Mouse (Mus musculus) small intestine, adult 2 months (tissue): ENCODE results near the gene Nat8f3.
"Not testable (repeated sequence)": the region's sequence is repeated elsewhere in the genome, so short reads cannot be mapped to it uniquely, and the experiment has no call there.

Experiments used
- CTCF ChIP-seq: fragments of 200-500 bp; IDR thresholded peaks from 2 replicates; pipeline ENCODE4 v1.5.1; 2012; ENCODE audit warnings: low read depth, mild to moderate bottlenecking, control low read depth, inconsistent platforms, low read length, moderate library complexity, mixed read lengths; ENCODE audit not compliant: insufficient replicate concordance, insufficient read length; ENCODE audit errors: extremely low read depth
- POLR2A ChIP-seq: fragments of 200-500 bp; IDR thresholded peaks from 2 replicates; pipeline ENCODE4 v1.6.1; 2012; ENCODE audit warnings: low read depth, mild to moderate bottlenecking, control low read depth, inconsistent platforms, low read length, moderate library complexity

DNA sequence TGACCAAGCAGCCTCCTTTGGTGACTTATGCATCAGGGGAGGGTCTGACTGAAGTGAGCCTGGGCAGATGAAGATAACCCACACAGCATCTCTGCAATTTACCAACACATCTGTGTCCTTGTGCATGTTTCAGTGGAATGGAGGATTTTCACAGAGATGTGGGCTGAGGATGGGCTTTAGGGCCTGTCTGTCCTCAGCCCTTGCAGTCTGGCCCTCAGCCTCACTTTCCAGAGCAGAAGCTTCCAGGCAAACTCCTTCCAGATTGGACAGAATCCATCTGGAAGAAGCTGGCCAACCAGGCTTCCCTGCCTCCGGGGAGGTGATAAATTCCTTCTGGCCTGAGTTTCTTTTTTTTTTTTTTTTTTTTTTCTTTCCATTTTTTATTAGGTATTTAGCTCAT is 55.9 kb downstream of the Nat8f3 start:
- not testable (repeated sequence) for TF ChIP-seq POLR2A, CTCF
